Mouse (Mus musculus) small intestine, adult 2 months (tissue): Measurements from ENCODE around the gene Stk32b. TPM values are rescaled to one million over a fixed set of nuclear protein-coding genes. Genes with fewer than 3 reads are reported as not detected.

Source experiments
- H3K27ac ChIP-seq: fragments of 200-500 bp; 2 replicates; pipeline ENCODE4 v1.5.1; 2012; ENCODE audit warnings: low read depth, low read length, control low read depth, inconsistent platforms; ENCODE audit not compliant: insufficient read depth
- H3K27me3 ChIP-seq: fragments of 200-500 bp; 2 replicates; pipeline ENCODE4 v1.6.1; 2012; ENCODE audit warnings: mild to moderate bottlenecking, moderate library complexity, low read length, inconsistent platforms; ENCODE audit not compliant: control insufficient read depth, insufficient read depth
- H3K36me3 ChIP-seq: fragments of 200-500 bp; 2 replicates; pipeline ENCODE4 v1.6.1; 2012; ENCODE audit warnings: mild to moderate bottlenecking, low read length, control low read depth, inconsistent platforms; ENCODE audit not compliant: control insufficient read depth, insufficient read depth
- H3K4me1 ChIP-seq: fragments of 200-500 bp; 2 replicates; pipeline ENCODE4 v1.6.1; 2012; ENCODE audit warnings: low read length, inconsistent platforms, mixed read lengths; ENCODE audit not compliant: control insufficient read depth, insufficient read depth, insufficient read length
- H3K4me3 ChIP-seq: fragments of 200-500 bp; 2 replicates; pipeline ENCODE4 v1.5.1; 2012; ENCODE audit warnings: low read depth, mild to moderate bottlenecking, control low read depth, inconsistent platforms, low read length, moderate library complexity
- CTCF ChIP-seq: fragments of 200-500 bp; IDR thresholded peaks from 2 replicates; pipeline ENCODE4 v1.5.1; 2012; ENCODE audit warnings: low read depth, mild to moderate bottlenecking, control low read depth, inconsistent platforms, low read length, moderate library complexity, mixed read lengths; ENCODE audit not compliant: insufficient replicate concordance, insufficient read length; ENCODE audit errors: extremely low read depth
- POLR2A ChIP-seq: fragments of 200-500 bp; IDR thresholded peaks from 2 replicates; pipeline ENCODE4 v1.6.1; 2012; ENCODE audit warnings: low read depth, mild to moderate bottlenecking, control low read depth, inconsistent platforms, low read length, moderate library complexity
- WGBS: fragments of 180-500 bp; shearing (Covaris S2); methylation state at CpG from one replicate; pipeline ENCODE4 v1.1.7; 2018; 5-methylcytosine and 5-hydroxymethylcytosine counted together
- polyA plus RNA-seq: library from polyadenylated mRNA; depleted of rRNA; stranded (reverse); fragments of >200 nt; gene quantifications from 2 replicates; pipeline ENCODE4 v1.2.3, GENCODE M21; 2012

The Stk32b gene
- polyA plus RNA-seq, 1 experiment, result not detected

- Histone ChIP-seq H3K27me3 (no peaks in the 10 kb centered on the region), H3K4me1 (no peaks in the 10 kb centered on the region), H3K4me3 (no peak overlapping the region), H3K36me3 (no peaks in the 10 kb centered on the region), H3K27ac (no peak overlapping the region)
- 82% methylated on average over 8 of the region's 8 CpGs for WGBS
- TF ChIP-seq CTCF (no peak), POLR2A (no peak)
Measured at GRCm38 (mm10) chr5:37627437-37628163, 89.4 kb downstream of the Stk32b start.

GRCm38 (mm10) chr5:37611874-37612273, 105.1 kb downstream of the Stk32b start:
- no peaks in the 10 kb centered on the region for H3K36me3 ChIP-seq
- H3K4me3 ChIP-seq, result no peak overlapping the region
- H3K4me1 ChIP-seq, result no peaks in the 10 kb centered on the region
- 68% methylated on average over 1 of the region's 1 CpGs for WGBS
- TF ChIP-seq CTCF, result no peak
- TF ChIP-seq POLR2A, result no peak
- H3K27ac ChIP-seq, result no peak overlapping the region
- H3K27me3 ChIP-seq, result no peaks in the 10 kb centered on the region

GRCm38 (mm10) chr5:37599566-37599965, 117.4 kb downstream of the Stk32b start:
- Histone ChIP-seq H3K27ac (no peak overlapping the region), H3K4me3 (no peak overlapping the region), H3K27me3 (no peaks in the 10 kb centered on the region), H3K4me1 (no peaks in the 10 kb centered on the region), H3K36me3 (no peaks in the 10 kb centered on the region)
- 79% methylated on average over 1 of the region's 1 CpGs for WGBS
- TF ChIP-seq CTCF (no peak), POLR2A (no peak)

- Histone ChIP-seq H3K4me3 (no peak overlapping the region), H3K27me3 (no peaks in the 10 kb centered on the region), H3K27ac (no peak overlapping the region), H3K36me3 (no peaks in the 10 kb centered on the region), H3K4me1 (no peaks in the 10 kb centered on the region)
- TF ChIP-seq POLR2A, result no peak
- WGBS, result 91% methylated on average over 4 of the region's 4 CpGs
Measured at GRCm38 (mm10) chr5:37598271-37598670, 118.7 kb downstream of the Stk32b start.

- Histone ChIP-seq H3K4me1 (no peaks in the 10 kb centered on the region), H3K4me3 (no peak overlapping the region), H3K27ac (no peak overlapping the region), H3K27me3 (no peaks in the 10 kb centered on the region), H3K36me3 (no peaks in the 10 kb centered on the region)
- TF ChIP-seq CTCF (no peak), POLR2A (no peak)
- WGBS, result 78% methylated on average over 5 of the region's 5 CpGs
Measured at GRCm38 (mm10) chr5:37592411-37592810, 124.6 kb downstream of the Stk32b start.

GRCm38 (mm10) chr5:37587861-37588260, 129.1 kb downstream of the Stk32b start:
- no peaks in the 10 kb centered on the region for H3K27me3 ChIP-seq
- no peak overlapping the region for H3K4me3 ChIP-seq
- H3K36me3 ChIP-seq, result no peaks in the 10 kb centered on the region
- WGBS, result 57% methylated on average over 5 of the region's 5 CpGs
- TF ChIP-seq CTCF (no peak), POLR2A (no peak)
- H3K4me1 ChIP-seq, result no peaks in the 10 kb centered on the region
- H3K27ac ChIP-seq, result no peak overlapping the region

- H3K27me3 ChIP-seq, result no peaks in the 10 kb centered on the region
- H3K36me3 ChIP-seq, result no peaks in the 10 kb centered on the region
- H3K27ac ChIP-seq, result no peak overlapping the region
- WGBS, result 76% methylated on average over 6 of the region's 6 CpGs
- H3K4me1 ChIP-seq, result no peaks in the 10 kb centered on the region
- TF ChIP-seq CTCF, result no peak
- no peak overlapping the region for H3K4me3 ChIP-seq
Measured at GRCm38 (mm10) chr5:37586071-37586470, 130.9 kb downstream of the Stk32b start.

GRCm38 (mm10) chr5:37575427-37575826, 141.5 kb downstream of the Stk32b start:
- no peaks in the 10 kb centered on the region for H3K27me3 ChIP-seq
- H3K4me3 ChIP-seq, result no peak overlapping the region
- 53% methylated on average over 6 of the region's 6 CpGs for WGBS
- no peak for TF ChIP-seq CTCF
- TF ChIP-seq POLR2A, result no peak
- H3K27ac ChIP-seq, result no peak overlapping the region
- H3K4me1 ChIP-seq, result no peaks in the 10 kb centered on the region
- H3K36me3 ChIP-seq, result no peaks in the 10 kb centered on the region
